In genomic region chr3:115529918-115530317, GRCm38 (mm10) we compare ENCODE assay signal across 8 mouse cellular contexts.
DNase-seq lines count a peak whose midpoint lies in the region; ATAC-seq and TF ChIP-seq lines count a peak whose summit lies in the region.

No protein-coding gene starts in this region.

- no peak overlapping the region for H3K27ac ChIP-seq in lung, embryonic 14.5 days (ENCODE audit: low read depth)
- H3K27ac ChIP-seq in forebrain, embryonic 15.5 days (replicated peaks), result no peak overlapping the region

- no peaks in the 10 kb centered on the region for H3K9me3 ChIP-seq in lung, embryonic 14.5 days (ENCODE audit: low read depth, low read length)
- H3K9me3 ChIP-seq in forebrain, embryonic 15.5 days, result no peaks in the 10 kb centered on the region

- H3K27me3 ChIP-seq in lung, embryonic 14.5 days (ENCODE audit: insufficient read depth, low read length), result no peaks in the 10 kb centered on the region
- H3K27me3 ChIP-seq in forebrain, embryonic 15.5 days, result no peaks in the 10 kb centered on the region

- no peak overlapping the region for H3K4me2 ChIP-seq in lung, embryonic 14.5 days
- H3K4me2 ChIP-seq in forebrain, embryonic 15.5 days (replicated peaks), result no peak overlapping the region

- peak; percentile 27 for TF ChIP-seq CTCF in lung, embryonic 14.5 days (IDR thresholded peaks at IDR 0.05; ENCODE audit: low read depth)

- 43% methylated on average over 4 of the region's 4 CpGs for WGBS in lung, embryonic 14.5 days
- WGBS in forebrain, embryonic 15.5 days, result 61% methylated on average over 4 of the region's 4 CpGs

- no peak for DNase-seq in frontal cortex, postnatal 10 days (ENCODE audit: low spot score in 2 of 2)
- DNase-seq in lung, embryonic 14.5 days, result peak; percentile 5
- no peak for DNase-seq in lung, adult 18-20 months
- DNase-seq in c-Kit-positive CD71-negative TER-119-negative erythroid progenitor cells, embryonic 14.5 days (ENCODE audit: low read depth), result peak; percentile 8
- peak; percentile 7 for DNase-seq in naive thymus-derived CD4-positive, alpha-beta T cell, adult 2 months (ENCODE audit: low read depth)

- no peaks in the 10 kb centered on the region for H3K4me1 ChIP-seq in lung, embryonic 14.5 days (ENCODE audit: insufficient read depth)
- no peaks in the 10 kb centered on the region for H3K4me1 ChIP-seq in forebrain, embryonic 15.5 days

- H3K36me3 ChIP-seq in lung, embryonic 14.5 days (ENCODE audit: insufficient read depth), result no peaks in the 10 kb centered on the region
- no peaks in the 10 kb centered on the region for H3K36me3 ChIP-seq in forebrain, embryonic 15.5 days

- ATAC-seq in frontal cortex, adult (ENCODE audit: low TSS enrichment), result 0 out of 2 replicates have a peak, but pooled peaks have one; percentile 41
- ATAC-seq in lung, embryonic 14.5 days (ENCODE audit: insufficient read depth), result no peak
- no peak for ATAC-seq in erythroid progenitor cell, adult 5-6 weeks (replicated peaks; ENCODE audit: low FRiP score, poor library complexity, severe bottlenecking)
- no peak for ATAC-seq in forebrain, embryonic 15.5 days (replicated peaks)

- no peak overlapping the region for H3K4me3 ChIP-seq in lung, embryonic 14.5 days (ENCODE audit: low read depth, low read length)
- H3K4me3 ChIP-seq in forebrain, embryonic 15.5 days, result no peak overlapping the region

- H3K9ac ChIP-seq in lung, embryonic 14.5 days, result no peak overlapping the region
- H3K9ac ChIP-seq in forebrain, embryonic 15.5 days (replicated peaks), result no peak overlapping the region

Comparison
In these comparisons a context has a peak if more than half of its experiments do, and no peak if none do; other contexts are left out.
1. DNase-seq: peak in lung, embryonic 14.5 days (single experiment), c-Kit-positive CD71-negative TER-119-negative erythroid progenitor cells, embryonic 14.5 days (single experiment) and naive thymus-derived CD4-positive, alpha-beta T cell, adult 2 months (single experiment); none in frontal cortex, postnatal 10 days (0 of 2) and lung, adult 18-20 months (0 of 2).